Mouse (Mus musculus): Measurements from ENCODE around the gene Mycn.
A peak's percentile ranks its signal among the peaks of the same experiment; 100 is the strongest.

The Mycn gene

GRCm38 (mm10) chr12:12941661-12942363 is at the start of gene Mycn:
Mycn (minus strand) TSS chr12:12941914.
- ATAC-seq (ENCODE audit: low TSS enrichment): peak; percentile 11; the same call in 1 of the 2 replicates

GRCm38 (mm10) chr12:12987376-12987775 is 45.7 kb upstream of the Mycn start:
- no peak for ATAC-seq (ENCODE audit: low TSS enrichment)

- no peak for ATAC-seq (ENCODE audit: low TSS enrichment)
Measured at GRCm38 (mm10) chr12:12986612-12987206, 45.0 kb upstream of the Mycn start.

GRCm38 (mm10) chr12:12983032-12983431 is 41.3 kb upstream of the Mycn start:
- no peak for ATAC-seq (ENCODE audit: low TSS enrichment)

- ATAC-seq (ENCODE audit: low TSS enrichment): no peak
Measured at GRCm38 (mm10) chr12:12975397-12975796, 33.7 kb upstream of the Mycn start.

GRCm38 (mm10) chr12:12972756-12973435 is 31.2 kb upstream of the Mycn start:
- no peak for ATAC-seq (ENCODE audit: low TSS enrichment)

GRCm38 (mm10) chr12:12967946-12968345 is 26.2 kb upstream of the Mycn start:
- peak; percentile 98 for ATAC-seq (ENCODE audit: low TSS enrichment)

- ATAC-seq (ENCODE audit: low TSS enrichment): no peak
Measured at GRCm38 (mm10) chr12:12964856-12965255, 23.1 kb upstream of the Mycn start.

- ATAC-seq (ENCODE audit: low TSS enrichment): no peak
Measured at GRCm38 (mm10) chr12:12947606-12948005, 5.9 kb upstream of the Mycn start.

GRCm38 (mm10) chr12:12943288-12943687 is 1.6 kb upstream of the Mycn start:
- no peak for ATAC-seq (ENCODE audit: low TSS enrichment)

- peak; percentile 48 for ATAC-seq (ENCODE audit: low TSS enrichment)
Measured at GRCm38 (mm10) chr12:12942364-12943050, 793 bp upstream of the Mycn start.

- no peak for ATAC-seq (ENCODE audit: low TSS enrichment)
Measured at GRCm38 (mm10) chr12:12941129-12941504, 597 bp downstream of the Mycn start.

- ATAC-seq (ENCODE audit: low TSS enrichment): no peak
Measured at GRCm38 (mm10) chr12:12940466-12941128, 1.1 kb downstream of the Mycn start.

GRCm38 (mm10) chr12:12939581-12940465 is 1.9 kb downstream of the Mycn start:
- no peak for ATAC-seq (ENCODE audit: low TSS enrichment)

GRCm38 (mm10) chr12:12938850-12939249 is 2.9 kb downstream of the Mycn start:
- no peak for ATAC-seq (ENCODE audit: low TSS enrichment)

GRCm38 (mm10) chr12:12938361-12938760 is 3.4 kb downstream of the Mycn start:
- peak; percentile 22 for ATAC-seq (ENCODE audit: low TSS enrichment)

GRCm38 (mm10) chr12:12937746-12938145 is 4.0 kb downstream of the Mycn start:
- 0 out of 2 replicates have a peak, but pooled peaks have one; percentile 0 for ATAC-seq (ENCODE audit: low TSS enrichment)

- ATAC-seq (ENCODE audit: low TSS enrichment): no peak
Measured at GRCm38 (mm10) chr12:12937088-12937487, 4.6 kb downstream of the Mycn start.

GRCm38 (mm10) chr12:12932238-12932637 is 9.5 kb downstream of the Mycn start:
- ATAC-seq (ENCODE audit: low TSS enrichment): no peak

- no peak for ATAC-seq (ENCODE audit: low TSS enrichment)
Measured at GRCm38 (mm10) chr12:12928239-12928638, 13.5 kb downstream of the Mycn start.

Measured in frontal cortex, adult (tissue).